Mouse (Mus musculus) kidney, adult 8-10 months (tissue): Measurements from ENCODE around the gene Lrriq1.

Source experiments
- DNase-seq, 2 experiments: peaks; one replicate each; pipeline ENCODE4 v3.0.0; 2022

Lrriq1 gene

DNA sequence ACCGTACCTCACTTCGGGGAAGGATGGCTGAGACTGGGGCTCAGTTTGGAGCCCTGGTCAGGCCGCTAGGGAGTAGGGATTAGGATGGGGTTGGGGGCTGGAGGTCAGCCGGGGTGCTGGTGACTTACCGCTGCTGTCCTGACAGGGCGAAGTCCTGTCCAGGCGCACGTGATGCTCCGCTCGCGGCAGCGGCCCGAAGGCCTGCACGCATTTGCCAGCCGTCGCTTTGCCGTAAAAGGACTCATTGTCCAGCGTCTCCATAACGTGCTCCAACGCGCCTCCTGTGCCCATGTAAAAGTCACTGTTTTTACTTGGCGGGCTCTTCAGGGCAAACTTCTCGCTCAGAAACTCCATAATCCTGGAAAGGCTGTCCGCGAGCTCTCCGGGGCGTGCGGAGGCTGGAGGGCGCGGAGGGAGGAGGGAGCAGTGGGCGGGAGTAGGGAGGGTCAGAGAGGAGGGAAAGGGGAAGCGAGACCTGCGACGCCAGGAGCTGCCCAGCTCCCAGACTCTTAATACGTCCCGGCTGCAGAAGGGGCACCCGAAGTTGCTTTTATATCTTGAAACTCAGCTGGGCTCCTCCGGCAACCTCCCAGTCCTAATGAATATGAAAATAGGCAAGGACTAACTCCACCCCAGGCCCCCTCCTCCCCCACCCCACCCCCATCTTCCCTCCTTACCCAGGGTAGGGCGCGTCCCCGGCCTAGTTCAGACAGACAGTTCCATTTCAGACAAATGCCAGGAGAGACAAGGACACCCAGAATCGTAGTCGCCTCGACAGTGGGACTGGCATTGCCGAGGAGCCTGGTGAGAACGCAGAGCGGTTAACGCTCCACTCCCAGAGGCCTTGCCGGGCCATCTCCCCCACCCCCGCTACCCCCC lies 207.6 kb downstream of the Lrriq1 start:
- DNase-seq = peak; percentile 11 to 19

DNA sequence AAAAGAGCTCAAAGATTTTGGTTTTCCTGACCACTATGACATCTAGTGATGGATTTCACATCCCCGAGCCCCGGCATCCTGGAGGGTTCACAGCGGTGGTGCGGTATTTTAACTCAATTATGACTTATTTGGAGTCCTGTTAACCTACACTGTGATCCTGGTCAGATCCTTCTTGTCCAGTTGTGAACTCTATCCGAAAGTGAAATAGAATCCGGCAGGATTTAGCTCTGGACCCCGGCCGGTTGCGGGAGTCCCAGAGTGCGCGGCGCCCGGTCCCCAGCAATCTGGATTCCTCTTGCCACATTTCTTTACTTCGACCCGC lies 208.2 kb downstream of the Lrriq1 start:
- no peak for DNase-seq

DNA sequence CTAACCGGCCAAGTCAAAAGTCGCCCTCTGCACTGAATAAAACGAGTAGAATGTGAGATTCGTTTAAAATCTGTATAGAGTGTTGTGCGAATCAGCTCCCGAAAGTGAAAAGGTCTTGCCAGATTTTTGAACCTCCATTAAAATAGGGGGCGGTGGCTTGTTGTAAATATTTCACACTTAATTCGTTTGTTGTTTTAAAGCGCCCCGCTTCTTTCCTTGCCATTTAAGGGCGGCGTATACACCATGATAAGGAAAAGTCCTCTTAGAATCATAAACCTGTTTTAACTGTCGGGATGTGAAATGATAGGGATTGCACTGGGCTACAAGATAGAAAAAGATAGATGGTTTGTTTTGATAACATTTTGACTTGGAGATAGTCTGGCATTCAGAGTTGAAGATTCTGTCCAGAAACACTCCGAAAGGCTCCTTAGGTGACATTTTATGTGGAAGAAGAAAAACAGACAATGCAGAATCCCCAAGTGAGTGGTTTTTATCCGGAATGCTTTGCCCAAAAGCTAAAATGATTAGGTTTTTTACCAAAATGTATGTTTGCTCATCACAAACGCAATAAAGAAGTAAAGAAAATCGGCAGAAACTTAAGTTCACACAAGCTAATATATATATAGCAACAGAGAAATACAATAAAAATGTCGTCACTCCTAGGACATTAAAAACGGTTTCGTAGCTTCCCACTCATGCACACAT lies 208.7 kb downstream of the Lrriq1 start:
- DNase-seq = no peak

DNA sequence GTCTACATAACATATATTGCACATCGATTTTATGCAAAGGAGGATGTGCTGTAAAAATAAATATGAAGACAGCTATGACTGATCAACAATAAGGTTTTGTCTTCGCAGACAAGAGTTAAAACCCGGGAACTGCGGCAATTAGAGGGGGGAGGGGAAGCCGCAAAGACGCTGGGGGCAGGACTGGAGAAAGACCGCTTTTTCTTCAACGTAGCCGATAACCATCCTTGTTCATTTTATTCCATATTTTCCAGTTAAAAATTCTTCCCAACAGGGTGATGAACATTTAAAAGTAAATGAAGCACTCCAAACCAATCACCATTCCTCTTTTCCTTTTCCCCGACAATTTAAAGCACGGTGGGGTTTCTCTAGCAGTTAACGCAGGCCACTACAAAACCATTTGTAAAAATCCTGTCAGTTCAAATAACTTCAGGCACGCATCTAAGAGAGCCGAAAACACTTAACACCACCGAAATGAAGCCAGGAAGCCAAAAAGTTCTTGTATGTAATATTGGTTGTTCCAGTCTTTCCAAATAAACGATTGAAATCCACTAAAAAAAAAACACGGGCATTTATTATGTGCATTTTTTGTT lies 209.4 kb downstream of the Lrriq1 start:
- no peak for DNase-seq

DNA sequence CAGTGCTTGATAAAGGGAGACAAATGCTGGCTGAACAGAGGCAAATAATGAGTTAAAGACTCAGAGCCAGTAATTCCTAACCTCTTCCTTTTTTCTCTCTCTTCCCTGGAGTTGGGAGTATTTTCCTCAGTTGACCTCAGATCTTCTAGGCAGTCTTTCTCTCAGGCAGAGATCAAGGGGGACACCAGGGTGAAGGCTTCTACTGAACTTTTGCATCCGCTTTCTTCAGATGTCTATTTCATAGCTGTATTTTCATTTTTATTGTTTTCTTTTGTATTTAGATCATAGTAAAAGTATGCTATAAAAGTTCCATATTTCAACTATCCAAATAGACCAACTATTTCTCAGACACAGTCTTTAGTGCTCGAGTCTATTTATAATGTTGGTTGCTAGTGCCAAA lies 233.6 kb downstream of the Lrriq1 start:
- DNase-seq = no peak

DNA sequence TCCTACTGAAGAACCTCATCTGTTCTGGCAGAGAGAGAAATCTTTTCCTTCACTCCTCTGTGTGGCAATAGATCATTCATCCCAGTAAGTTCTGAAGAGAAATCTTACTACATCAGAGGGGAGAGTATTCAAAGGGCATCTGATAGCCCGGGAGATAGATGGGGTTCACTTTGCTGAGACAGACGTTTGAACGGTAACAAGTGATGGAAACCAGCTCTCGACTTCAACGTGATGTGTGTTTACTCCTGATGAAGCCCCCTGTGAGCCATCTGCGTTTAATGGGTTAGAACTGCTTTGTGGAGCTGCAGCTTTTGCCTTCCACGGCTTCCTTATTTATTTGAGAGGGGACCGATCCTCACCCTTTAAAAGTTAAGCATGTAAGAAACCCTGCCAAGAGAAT lies 235.2 kb downstream of the Lrriq1 start:
- peak in 1 of 2 experiments; percentile 4 for DNase-seq

DNA sequence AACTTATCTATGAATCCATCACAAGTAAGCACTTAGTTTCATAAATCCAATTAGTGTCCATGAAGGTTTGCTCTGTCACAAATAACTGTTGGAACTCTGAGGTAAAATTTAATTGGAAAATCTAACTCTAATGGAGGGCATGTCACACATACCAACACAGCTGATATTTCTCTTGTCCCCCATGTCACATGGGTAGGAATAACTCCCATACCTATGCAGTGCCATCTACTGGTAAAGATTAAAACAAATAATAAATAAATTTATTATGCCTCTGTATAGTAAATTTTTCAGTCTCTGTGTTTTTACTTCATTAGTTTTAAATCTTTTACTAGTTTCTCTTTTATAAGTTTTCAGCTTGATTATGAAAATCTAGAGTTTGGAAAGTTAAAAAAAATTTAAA lies 236.5 kb downstream of the Lrriq1 start:
- no peak for DNase-seq
